Mouse (Mus musculus) lung, postnatal 0 days (tissue): ENCODE data around the gene Cst8.

Experiments used
- CTCF ChIP-seq: IDR thresholded peaks from 2 replicates; pipeline ENCODE4 v1.5.1; 2016; ENCODE audit warnings: antibody characterized with exemption, mild to moderate bottlenecking
- EP300 ChIP-seq: IDR thresholded peaks from 2 replicates; pipeline ENCODE4 v1.6.1; 2016; ENCODE audit warnings: antibody characterized with exemption, mild to moderate bottlenecking, control low read depth

GRCm38 (mm10) chr2:148798485-148798884, at the start of gene Cst8:
- no peak for TF ChIP-seq CTCF
- no peak for TF ChIP-seq EP300
